Mouse (Mus musculus): Measurements from ENCODE around the gene Slx4. TPM values are rescaled to one million over a fixed set of nuclear protein-coding genes. Genes with fewer than 3 reads are reported as not detected.
"Not testable (repeated sequence)": the region's sequence is repeated elsewhere in the genome, so short reads cannot be mapped to it uniquely, and the experiment has no call there.

The Slx4 gene
- polyA plus RNA-seq, 1 experiment: 71.8 TPM

- H3K27me3 ChIP-seq (ENCODE audit: control insufficient read depth, insufficient read depth, low read length): no peaks in the 10 kb centered on the region
Observed at GRCm38 (mm10) chr16:4021241-4021640, 17.7 kb upstream of the Slx4 start.

GRCm38 (mm10) chr16:4017466-4017865 lies 13.9 kb upstream of the Slx4 start:
- WGBS: 93% methylated on average over 6 of the region's 6 CpGs
- not testable (repeated sequence) for DNase-seq

More at GRCm38 (mm10) chr16:4021241-4021640, 17.7 kb upstream of the Slx4 start:
- H3K4me1 ChIP-seq (replicated peaks; ENCODE audit: control insufficient read depth, insufficient read depth, low read length): no peaks in the 10 kb centered on the region
- TF ChIP-seq CTCF (IDR thresholded peaks at IDR 0.05; ENCODE audit: borderline replicate concordance, control insufficient read depth, extremely low read depth, insufficient read depth, low read length, poor library complexity) (no peak), POLR2A (IDR thresholded peaks at IDR 0.05; ENCODE audit: control insufficient read depth, extremely low read depth, insufficient read depth, low read length, poor library complexity) (no peak)
- H3K36me3 ChIP-seq (ENCODE audit: control insufficient read depth, insufficient read depth, low read length): no peaks in the 10 kb centered on the region
- H3K4me3 ChIP-seq (ENCODE audit: control insufficient read depth, insufficient read depth, low read length): no peak overlapping the region
- H3K27ac ChIP-seq (ENCODE audit: control insufficient read depth, insufficient read depth, low read length): no peak overlapping the region
- DNase-seq: no peak
- 91% methylated on average over 1 of the region's 1 CpGs for WGBS

GRCm38 (mm10) chr16:4016786-4017185 lies 13.2 kb upstream of the Slx4 start:
- H3K36me3 ChIP-seq (ENCODE audit: control insufficient read depth, insufficient read depth, low read length); H3K27ac ChIP-seq (ENCODE audit: control insufficient read depth, insufficient read depth, low read length); H3K4me3 ChIP-seq (ENCODE audit: control insufficient read depth, insufficient read depth, low read length); H3K27me3 ChIP-seq (ENCODE audit: control insufficient read depth, insufficient read depth, low read length); H3K4me1 ChIP-seq (replicated peaks; ENCODE audit: control insufficient read depth, insufficient read depth, low read length); DNase-seq: not testable (repeated sequence)
- 89% methylated on average over 17 of the region's 17 CpGs for WGBS

More at GRCm38 (mm10) chr16:4017466-4017865, 13.9 kb upstream of the Slx4 start:
- H3K4me3 ChIP-seq (ENCODE audit: control insufficient read depth, insufficient read depth, low read length); H3K4me1 ChIP-seq (replicated peaks; ENCODE audit: control insufficient read depth, insufficient read depth, low read length); H3K36me3 ChIP-seq (ENCODE audit: control insufficient read depth, insufficient read depth, low read length); H3K27me3 ChIP-seq (ENCODE audit: control insufficient read depth, insufficient read depth, low read length); H3K27ac ChIP-seq (ENCODE audit: control insufficient read depth, insufficient read depth, low read length): not testable (repeated sequence)

- TF ChIP-seq CTCF (IDR thresholded peaks at IDR 0.05; ENCODE audit: borderline replicate concordance, control insufficient read depth, extremely low read depth, insufficient read depth, low read length, poor library complexity) (no peak), POLR2A (IDR thresholded peaks at IDR 0.05; ENCODE audit: control insufficient read depth, extremely low read depth, insufficient read depth, low read length, poor library complexity) (no peak)
- Histone ChIP-seq H3K27me3 (ENCODE audit: control insufficient read depth, insufficient read depth, low read length) (no peaks in the 10 kb centered on the region), H3K27ac (ENCODE audit: control insufficient read depth, insufficient read depth, low read length) (no peak overlapping the region), H3K36me3 (ENCODE audit: control insufficient read depth, insufficient read depth, low read length) (no peaks in the 10 kb centered on the region), H3K4me1 (replicated peaks; ENCODE audit: control insufficient read depth, insufficient read depth, low read length) (no peaks in the 10 kb centered on the region), H3K4me3 (ENCODE audit: control insufficient read depth, insufficient read depth, low read length) (no peak overlapping the region)
- WGBS: 89% methylated on average over 5 of the region's 5 CpGs
- DNase-seq: no peak
Observed at GRCm38 (mm10) chr16:4014040-4014668, 10.6 kb upstream of the Slx4 start.

- no peak overlapping the region for H3K4me3 ChIP-seq (ENCODE audit: control insufficient read depth, insufficient read depth, low read length)
- DNase-seq: no peak
- no peaks in the 10 kb centered on the region for H3K36me3 ChIP-seq (ENCODE audit: control insufficient read depth, insufficient read depth, low read length)
- TF ChIP-seq POLR2A (IDR thresholded peaks at IDR 0.05; ENCODE audit: control insufficient read depth, extremely low read depth, insufficient read depth, low read length, poor library complexity) (no peak), CTCF (IDR thresholded peaks at IDR 0.05; ENCODE audit: borderline replicate concordance, control insufficient read depth, extremely low read depth, insufficient read depth, low read length, poor library complexity) (no peak)
- no peak overlapping the region for H3K27ac ChIP-seq (ENCODE audit: control insufficient read depth, insufficient read depth, low read length)
- WGBS: 63% methylated on average over 4 of the region's 4 CpGs
- no peaks in the 10 kb centered on the region for H3K4me1 ChIP-seq (replicated peaks; ENCODE audit: control insufficient read depth, insufficient read depth, low read length)
- no peaks in the 10 kb centered on the region for H3K27me3 ChIP-seq (ENCODE audit: control insufficient read depth, insufficient read depth, low read length)
Observed at GRCm38 (mm10) chr16:4012882-4013570, 9.5 kb upstream of the Slx4 start.

GRCm38 (mm10) chr16:3988410-3988809 lies 15.2 kb downstream of the Slx4 start:
- peaks cover 79% of the 10 kb centered on the region for H3K36me3 ChIP-seq (ENCODE audit: control insufficient read depth, insufficient read depth, low read length)
- H3K27me3 ChIP-seq (ENCODE audit: control insufficient read depth, insufficient read depth, low read length): no peaks in the 10 kb centered on the region
- 36% methylated on average over 4 of the region's 4 CpGs for WGBS
- H3K27ac ChIP-seq (ENCODE audit: control insufficient read depth, insufficient read depth, low read length): no peak overlapping the region
- H3K4me1 ChIP-seq (replicated peaks; ENCODE audit: control insufficient read depth, insufficient read depth, low read length): peaks cover 12% of the 10 kb centered on the region
- no peak overlapping the region for H3K4me3 ChIP-seq (ENCODE audit: control insufficient read depth, insufficient read depth, low read length)
- no peak for TF ChIP-seq CTCF (IDR thresholded peaks at IDR 0.05; ENCODE audit: borderline replicate concordance, control insufficient read depth, extremely low read depth, insufficient read depth, low read length, poor library complexity)
- no peak for TF ChIP-seq POLR2A (IDR thresholded peaks at IDR 0.05; ENCODE audit: control insufficient read depth, extremely low read depth, insufficient read depth, low read length, poor library complexity)
- DNase-seq: no peak

GRCm38 (mm10) chr16:3983146-3983700 lies 20.3 kb downstream of the Slx4 start:
- Histone ChIP-seq H3K27me3 (ENCODE audit: control insufficient read depth, insufficient read depth, low read length) (no peaks in the 10 kb centered on the region), H3K36me3 (ENCODE audit: control insufficient read depth, insufficient read depth, low read length) (peaks cover 44% of the 10 kb centered on the region), H3K27ac (ENCODE audit: control insufficient read depth, insufficient read depth, low read length) (no peak overlapping the region), H3K4me1 (replicated peaks; ENCODE audit: control insufficient read depth, insufficient read depth, low read length) (peaks cover 12% of the 10 kb centered on the region), H3K4me3 (ENCODE audit: control insufficient read depth, insufficient read depth, low read length) (no peak overlapping the region)
- TF ChIP-seq POLR2A (IDR thresholded peaks at IDR 0.05; ENCODE audit: control insufficient read depth, extremely low read depth, insufficient read depth, low read length, poor library complexity): no peak
- no peak for TF ChIP-seq CTCF (IDR thresholded peaks at IDR 0.05; ENCODE audit: borderline replicate concordance, control insufficient read depth, extremely low read depth, insufficient read depth, low read length, poor library complexity)
- WGBS: 50% methylated on average over 7 of the region's 7 CpGs
- no peak for DNase-seq

Measured in thymus, adult 2 months (tissue).